Mouse (Mus musculus): ENCODE data around the gene Rpl29.

- TF ChIP-seq CTCF (IDR thresholded peaks at IDR 0.05; ENCODE audit: borderline replicate concordance, insufficient read depth, low read depth, low read length) (no peak), POLR2A (IDR thresholded peaks at IDR 0.05; ENCODE audit: borderline replicate concordance, insufficient read depth, low read length) (no peak)
These were observed 33.2 kb downstream of the Rpl29 start for GRCm38 (mm10) chr9:106462430-106462800.
